Mouse (Mus musculus) E14TG2a.4 (cell line): Measurements from ENCODE around the gene BC048562.
A peak's percentile ranks its signal among the peaks of the same experiment; 100 is the strongest.

Experiments
- H3K27me3 ChIP-seq: 2 replicates; pipeline ENCODE4 v1.6.1; 2014; ENCODE audit warnings: low read length, control low read depth; ENCODE audit not compliant: insufficient read depth
- H3K36me3 ChIP-seq: 2 replicates; pipeline ENCODE4 v1.6.1; 2014; ENCODE audit warnings: low read length, control low read depth; ENCODE audit not compliant: insufficient read depth
- H3K4me1 ChIP-seq: replicated peaks from 2 replicates; pipeline ENCODE4 v1.6.1; 2014; ENCODE audit warnings: low read depth, low read length, control low read depth
- H3K4me3 ChIP-seq: replicated peaks from 2 replicates; pipeline ENCODE4 v1.5.1; 2014; ENCODE audit warnings: mild to moderate bottlenecking, low read length
- H3K9me3 ChIP-seq: 2 replicates; pipeline ENCODE4 v1.6.1; 2014; ENCODE audit warnings: low read length, control low read depth
- CTCF ChIP-seq: conservative IDR thresholded peaks from 2 replicates; pipeline ENCODE4 v1.5.1; 2014; ENCODE audit warnings: low read length
- NANOG ChIP-seq: IDR thresholded peaks from 2 replicates; pipeline ENCODE4 v1.6.1; 2014; ENCODE audit warnings: borderline replicate concordance, low read length, mixed read lengths
- POU5F1 ChIP-seq: IDR thresholded peaks from 2 replicates; pipeline ENCODE4 v1.6.1; 2014; ENCODE audit warnings: low read length, borderline replicate concordance

Gene BC048562

GRCm38 (mm10) chr9:108486973-108487530 lies 50.8 kb downstream of the BC048562 start:
- no peak for TF ChIP-seq POU5F1
- no peak for TF ChIP-seq CTCF
- Histone ChIP-seq H3K4me1 (peaks cover 72% of the 10 kb centered on the region), H3K27me3 (no peaks in the 10 kb centered on the region), H3K4me3 (peak overlapping the region; percentile 96), H3K9me3 (no peaks in the 10 kb centered on the region), H3K36me3 (peaks cover 53% of the 10 kb centered on the region)

- Histone ChIP-seq H3K36me3 (peaks cover 55% of the 10 kb centered on the region), H3K4me3 (peak overlapping the region; percentile 96), H3K9me3 (no peaks in the 10 kb centered on the region), H3K27me3 (no peaks in the 10 kb centered on the region), H3K4me1 (peaks cover 68% of the 10 kb centered on the region)
- TF ChIP-seq NANOG (no peak), POU5F1 (no peak), CTCF (no peak)
Observed at GRCm38 (mm10) chr9:108488403-108488802, 52.1 kb downstream of the BC048562 start.

- Histone ChIP-seq H3K36me3 (peaks cover 61% of the 10 kb centered on the region), H3K4me1 (peaks cover 63% of the 10 kb centered on the region), H3K4me3 (peak overlapping the region; percentile 96), H3K27me3 (no peaks in the 10 kb centered on the region), H3K9me3 (no peaks in the 10 kb centered on the region)
- no peak for TF ChIP-seq CTCF
- TF ChIP-seq POU5F1, result no peak
- no peak for TF ChIP-seq NANOG
Observed at GRCm38 (mm10) chr9:108489215-108489614, 52.9 kb downstream of the BC048562 start.

- TF ChIP-seq NANOG (no peak), CTCF (no peak), POU5F1 (no peak)
- H3K27me3 ChIP-seq, result no peaks in the 10 kb centered on the region
- peaks cover 68% of the 10 kb centered on the region for H3K4me1 ChIP-seq
- H3K9me3 ChIP-seq, result no peaks in the 10 kb centered on the region
- peak overlapping the region; percentile 96 for H3K4me3 ChIP-seq
- H3K36me3 ChIP-seq, result peaks cover 65% of the 10 kb centered on the region
Observed at GRCm38 (mm10) chr9:108489702-108490558, 53.6 kb downstream of the BC048562 start.

GRCm38 (mm10) chr9:108490559-108491285 lies 54.4 kb downstream of the BC048562 start, which contains the start of gene Usp19:
Usp19 (plus strand) TSS chr9:108490602.
- Histone ChIP-seq H3K9me3 (no peaks in the 10 kb centered on the region), H3K4me3 (peak within 1 kb of the TSS; percentile 96), H3K27me3 (no peaks in the 10 kb centered on the region), H3K36me3 (peaks cover 65% of the 10 kb centered on the region), H3K4me1 (peaks cover 66% of the 10 kb centered on the region)
- no peak for TF ChIP-seq CTCF
- TF ChIP-seq NANOG, result no peak

- H3K4me1 ChIP-seq, result peaks cover 66% of the 10 kb centered on the region
- H3K9me3 ChIP-seq, result no peaks in the 10 kb centered on the region
- no peaks in the 10 kb centered on the region for H3K27me3 ChIP-seq
- TF ChIP-seq NANOG (no peak), CTCF (no peak), POU5F1 (no peak)
- peak overlapping the region; percentile 96 for H3K4me3 ChIP-seq
- H3K36me3 ChIP-seq, result peaks cover 65% of the 10 kb centered on the region
Observed at GRCm38 (mm10) chr9:108491286-108491580, 55.0 kb downstream of the BC048562 start.

- no peaks in the 10 kb centered on the region for H3K27me3 ChIP-seq
- H3K4me1 ChIP-seq, result peaks cover 63% of the 10 kb centered on the region
- no peaks in the 10 kb centered on the region for H3K9me3 ChIP-seq
- peak overlapping the region; percentile 96 for H3K4me3 ChIP-seq
- no peak for TF ChIP-seq NANOG
- no peak for TF ChIP-seq POU5F1
- TF ChIP-seq CTCF, result no peak
- peaks cover 66% of the 10 kb centered on the region for H3K36me3 ChIP-seq
Observed at GRCm38 (mm10) chr9:108492043-108492750, 55.9 kb downstream of the BC048562 start.

- TF ChIP-seq CTCF (no peak), POU5F1 (no peak), NANOG (no peak)
- H3K4me1 ChIP-seq, result peaks cover 52% of the 10 kb centered on the region
- no peaks in the 10 kb centered on the region for H3K9me3 ChIP-seq
- no peaks in the 10 kb centered on the region for H3K27me3 ChIP-seq
- no peak overlapping the region for H3K4me3 ChIP-seq
- peaks cover 72% of the 10 kb centered on the region for H3K36me3 ChIP-seq
Observed at GRCm38 (mm10) chr9:108493246-108493645, 57.0 kb downstream of the BC048562 start.
